Comparison of ENCODE assay signal across 29 mouse cellular contexts in genomic region chr5:60335361-60335760, GRCm38 (mm10).
A peak's percentile ranks its signal among the peaks of the same experiment; 100 is the strongest.
DNase-seq lines count a peak whose midpoint lies in the region; ATAC-seq and TF ChIP-seq lines count a peak whose summit lies in the region.
"Had no signal": no experiment of that assay in that cellular context is flagged by ENCODE, and none has a peak within 500 bp of the region (broad histone marks: within the 10 kb centered on the region; RNA-seq: fewer than 3 reads in every experiment).

No protein-coding gene starts in this region.

- no peak overlapping the region for H3K9ac ChIP-seq in forebrain, embryonic 13.5 days
- no peak overlapping the region for H3K9ac ChIP-seq in forebrain, embryonic 15.5 days (replicated peaks)
- no peak overlapping the region for H3K9ac ChIP-seq in forebrain, postnatal 0 days
- H3K9ac ChIP-seq: embryonic facial prominence, embryonic 12.5 days; embryonic facial prominence, embryonic 15.5 days; heart, embryonic 12.5 days; heart, embryonic 15.5 days; hindbrain, embryonic 14.5 days had no signal

- H3K9me3 ChIP-seq in forebrain, embryonic 13.5 days (replicated peaks) = no peaks in the 10 kb centered on the region
- no peaks in the 10 kb centered on the region for H3K9me3 ChIP-seq in forebrain, embryonic 15.5 days
- H3K9me3 ChIP-seq in forebrain, postnatal 0 days (ENCODE audit: low read length) = no peaks in the 10 kb centered on the region
- H3K9me3 ChIP-seq: embryonic facial prominence, embryonic 12.5 days; embryonic facial prominence, embryonic 15.5 days; heart, embryonic 12.5 days; heart, embryonic 15.5 days had no signal

- peak; percentile 5 for DNase-seq in R1 (ENCODE audit: low read depth, low spot score)
- DNase-seq in brain, adult 2 months (ENCODE audit: low read depth, low spot score) = peak; percentile 28
- peak; percentile 4 for DNase-seq in forebrain, postnatal 0 days
- DNase-seq in adrenal gland, postnatal 36 days = no peak
- DNase-seq: adrenal gland, adult 8-10 months; adrenal gland, postnatal 25 days; cerebellum, adult 11-12 months; cerebellum, adult 8-10 months; cerebellum, postnatal 10 days; cerebellum, postnatal 36 days; gastrocnemius, adult 2 months; gastrocnemius, postnatal 14 days; heart, adult 11 months; heart, postnatal 10 days; heart, postnatal 36 days; kidney, adult 18-20 months; kidney, adult 9 months had no signal

- H3K4me2 ChIP-seq in forebrain, embryonic 13.5 days = no peak overlapping the region
- no peak overlapping the region for H3K4me2 ChIP-seq in forebrain, embryonic 15.5 days (replicated peaks)
- no peak overlapping the region for H3K4me2 ChIP-seq in forebrain, postnatal 0 days (ENCODE audit: low read depth)
- H3K4me2 ChIP-seq: embryonic facial prominence, embryonic 12.5 days; embryonic facial prominence, embryonic 15.5 days; heart, embryonic 12.5 days; heart, embryonic 15.5 days; hindbrain, embryonic 14.5 days had no signal

- peak; percentile 33; the same call in 1 of the 2 replicates for ATAC-seq in forebrain, embryonic 13.5 days
- ATAC-seq in forebrain, embryonic 15.5 days (replicated peaks) = no peak; the same call in 1 of the 2 replicates
- ATAC-seq in forebrain, postnatal 0 days = no peak; the same call in 1 of the 2 replicates
- ATAC-seq: activated CD4-positive, CD25-positive, alpha-beta regulatory T cell, adult 4 months; CD4-positive, CD25-positive, alpha-beta regulatory T cell, adult 4 months; hindbrain, postnatal 0 days; inflammation-experienced regulatory T-cells, adult 6 months; intestine, embryonic 16.5 days had no signal

- no peak for TF ChIP-seq CTCF in forebrain, postnatal 0 days (IDR thresholded peaks at IDR 0.05; ENCODE audit: low read depth)

- H3K27ac ChIP-seq in forebrain, embryonic 13.5 days = no peak overlapping the region
- no peak overlapping the region for H3K27ac ChIP-seq in forebrain, embryonic 15.5 days (replicated peaks)
- no peak overlapping the region for H3K27ac ChIP-seq in forebrain, postnatal 0 days (ENCODE audit: low read depth, low read length)
- H3K27ac ChIP-seq: embryonic facial prominence, embryonic 12.5 days; embryonic facial prominence, embryonic 15.5 days; gastrocnemius, adult 2 months; heart, embryonic 15.5 days; hindbrain, embryonic 14.5 days; hindbrain, postnatal 0 days had no signal

- H3K4me1 ChIP-seq in forebrain, embryonic 13.5 days = no peaks in the 10 kb centered on the region
- H3K4me1 ChIP-seq in forebrain, embryonic 15.5 days = no peaks in the 10 kb centered on the region
- no peaks in the 10 kb centered on the region for H3K4me1 ChIP-seq in forebrain, postnatal 0 days (ENCODE audit: insufficient read depth)
- H3K4me1 ChIP-seq: embryonic facial prominence, embryonic 12.5 days; embryonic facial prominence, embryonic 15.5 days; heart, embryonic 12.5 days; heart, embryonic 15.5 days had no signal

- H3K36me3 ChIP-seq in forebrain, embryonic 13.5 days (ENCODE audit: poor library complexity, severe bottlenecking) = no peaks in the 10 kb centered on the region
- no peaks in the 10 kb centered on the region for H3K36me3 ChIP-seq in forebrain, embryonic 15.5 days
- H3K36me3 ChIP-seq in forebrain, postnatal 0 days (ENCODE audit: insufficient read depth) = no peaks in the 10 kb centered on the region
- H3K36me3 ChIP-seq: embryonic facial prominence, embryonic 12.5 days; embryonic facial prominence, embryonic 15.5 days; heart, embryonic 12.5 days; heart, embryonic 15.5 days had no signal

- no peak overlapping the region for H3K4me3 ChIP-seq in forebrain, embryonic 13.5 days
- no peak overlapping the region for H3K4me3 ChIP-seq in forebrain, embryonic 15.5 days
- no peak overlapping the region for H3K4me3 ChIP-seq in forebrain, postnatal 0 days (ENCODE audit: low read depth, low read length)
- H3K4me3 ChIP-seq: embryonic facial prominence, embryonic 12.5 days; embryonic facial prominence, embryonic 15.5 days; gastrocnemius, adult 2 months; heart, embryonic 12.5 days; heart, embryonic 15.5 days had no signal

- H3K27me3 ChIP-seq in forebrain, embryonic 13.5 days = no peaks in the 10 kb centered on the region
- no peaks in the 10 kb centered on the region for H3K27me3 ChIP-seq in forebrain, embryonic 15.5 days
- no peaks in the 10 kb centered on the region for H3K27me3 ChIP-seq in forebrain, postnatal 0 days (ENCODE audit: insufficient read depth, low read length)
- H3K27me3 ChIP-seq: embryonic facial prominence, embryonic 12.5 days; embryonic facial prominence, embryonic 15.5 days; heart, embryonic 12.5 days; heart, embryonic 15.5 days had no signal

Comparison
In these comparisons a context has a peak if more than half of its experiments do, and no peak if none do; other contexts are left out.
1. DNase-seq: peak in R1 (single experiment), brain, adult 2 months (single experiment) and forebrain, postnatal 0 days (single experiment); none in adrenal gland, postnatal 36 days (0 of 2).